10 mouse cellular contexts compared by ENCODE assay signal in genomic region chr12:24537965-24538364, GRCm38 (mm10). TPM values are rescaled to one million over a fixed set of nuclear protein-coding genes. Genes with fewer than 3 reads are reported as not detected.
DNase-seq lines count a peak whose midpoint lies in the region; ATAC-seq and TF ChIP-seq lines count a peak whose summit lies in the region.
"Had no signal": no experiment of that assay in that cellular context is flagged by ENCODE, and none has a peak within 500 bp of the region (broad histone marks: within the 10 kb centered on the region; RNA-seq: fewer than 3 reads in every experiment).

No protein-coding gene starts in this region.

- DNase-seq in gastrocnemius, adult 2 months, result peak; percentile 25
- DNase-seq in gastrocnemius, adult 18-20 months (ENCODE audit: low spot score), result no peak
- DNase-seq in urinary bladder, postnatal 14 days (ENCODE audit: low spot score), result peak; percentile 74
- DNase-seq in urinary bladder, adult 2 months (ENCODE audit: low spot score), result no peak
- DNase-seq in layer of hippocampus, postnatal 14 days (ENCODE audit: low spot score in 2 of 2), result peak; percentile 13 to 62
- DNase-seq in kidney, adult 11 months, result no peak
- DNase-seq in spleen, postnatal 36 days (ENCODE audit: low spot score in 2 of 2), result no peak
- DNase-seq: gastrocnemius, postnatal 10 days; kidney, adult 9 months had no signal

- intact Hi-C loops in gastrocnemius, adult 2 months (cut with DNase I), result loop anchor here (2.0 kb wide), 1 partner anchor 19 kb away; no protein-coding TSS in a partner anchor

- ATAC-seq in megakaryocyte progenitor cell, adult 5-6 weeks (replicated peaks; ENCODE audit: poor library complexity), result no peak

- H3K27ac ChIP-seq in gastrocnemius, adult 2 months, result no peak overlapping the region

- no peak overlapping the region for H3K4me3 ChIP-seq in gastrocnemius, adult 2 months

- TF ChIP-seq CTCF in gastrocnemius, adult 2 months (IDR thresholded peaks at IDR 0.05), result no peak

RNA-seq across cellular contexts. Expression of gene Grhl1, which starts 34.1 kb away (rescaled TPM):
- total RNA-seq in gastrocnemius, adult 2 months (2021), result under 1 TPM; 0.17 to 0.59 TPM
- total RNA-seq in gastrocnemius, adult 18-20 months (2021), result under 1 TPM; 0.24 to 0.27 TPM
- 22.7 and 26.5 TPM in 2 replicates for polyA plus RNA-seq in urinary bladder, adult 2 months (2012; rRNA removed)
- 10 to 100 TPM; 20.4 to 20.6 TPM for total RNA-seq in layer of hippocampus, postnatal 14 days (2021)
- 0.22 and 0.49 TPM in 2 replicates for total RNA-seq in megakaryocyte progenitor cell, adult 5-6 weeks (2015)
- 0.20 and 0.42 TPM in 2 replicates for total RNA-seq in megakaryocyte progenitor cell, adult 5-6 weeks (2017)

RNA-seq across cellular contexts. Expression of gene Taf1b, which starts 39.8 kb away (rescaled TPM):
- 1 to 10 TPM; 7.2 to 8.9 TPM for total RNA-seq in gastrocnemius, adult 2 months (2021)
- total RNA-seq in gastrocnemius, adult 18-20 months (2021), result 1 to 10 TPM; 5.8 to 7.2 TPM
- polyA plus RNA-seq in urinary bladder, adult 2 months (2012; rRNA removed), result 17.0 and 17.8 TPM in 2 replicates
- 10 to 100 TPM; 28.3 to 31.7 TPM for total RNA-seq in layer of hippocampus, postnatal 14 days (2021)
- 31.0 and 34.1 TPM in 2 replicates for total RNA-seq in megakaryocyte progenitor cell, adult 5-6 weeks (2015)
- 39.3 and 56.8 TPM in 2 replicates for total RNA-seq in megakaryocyte progenitor cell, adult 5-6 weeks (2017)

Comparison
In these comparisons a context has a peak if more than half of its experiments do, and no peak if none do; other contexts are left out.
1. DNase-seq: peak in gastrocnemius, adult 2 months (single experiment), urinary bladder, postnatal 14 days (single experiment) and layer of hippocampus, postnatal 14 days (2 of 2); none in gastrocnemius, adult 18-20 months (single experiment), urinary bladder, adult 2 months (single experiment), kidney, adult 11 months (single experiment) and spleen, postnatal 36 days (0 of 2).
2. RNA of gene Grhl1, which starts 34.1 kb away (total RNA-seq): 20.4 to 20.6 TPM in layer of hippocampus, postnatal 14 days; 0.17 to 0.59 TPM in gastrocnemius, adult 2 months, 0.20 to 0.49 TPM in megakaryocyte progenitor cell, adult 5-6 weeks and 0.24 to 0.27 TPM in gastrocnemius, adult 18-20 months; every median in the first group is over 10 times any median in the second.